Mouse (Mus musculus) liver, postnatal 0 days (tissue): ENCODE data around the gene Atxn1.

ENCODE experiments used
- CTCF ChIP-seq: sonication (generic); IDR thresholded peaks from 2 replicates; pipeline ENCODE4 v1.5.1; 2016; ENCODE audit warnings: antibody characterized with exemption, low read depth
- EP300 ChIP-seq: IDR thresholded peaks from 2 replicates; pipeline ENCODE4 v1.6.1; 2016; ENCODE audit warnings: antibody characterized with exemption, low read depth, mild to moderate bottlenecking

- TF ChIP-seq CTCF (no peak), EP300 (no peak)
These were observed 186.6 kb downstream of the Atxn1 start for GRCm38 (mm10) chr13:45778171-45778570.
